Mouse (Mus musculus) ES-E14 (cell line): ENCODE results near the gene Gm9732. TPM values are rescaled to one million over a fixed set of nuclear protein-coding genes. Genes with fewer than 3 reads are reported as not detected.
"Not testable (repeated sequence)": the region's sequence is repeated elsewhere in the genome, so short reads cannot be mapped to it uniquely, and the experiment has no call there.

ENCODE experiments used
- DNase-seq: peaks from one replicate; pipeline ENCODE4 v3.0.0-alpha.2; 2013; ENCODE audit warnings: low read depth, low spot score
- H3K27ac ChIP-seq: 2 replicates; pipeline ENCODE4 v1.5.1; 2012; ENCODE audit warnings: low read depth, mild to moderate bottlenecking, low read length, moderate library complexity, mixed read lengths; ENCODE audit not compliant: poor library complexity, insufficient read depth, severe bottlenecking
- H3K36me3 ChIP-seq: 2 replicates; pipeline ENCODE4 v1.6.1; 2012; ENCODE audit warnings: mild to moderate bottlenecking, low read length, moderate library complexity, mixed read lengths; ENCODE audit not compliant: control insufficient read depth, poor library complexity, insufficient read depth, severe bottlenecking
- H3K4me1 ChIP-seq, 2 experiments: fragments of 150-350 bp in 1 of 2; sonication (generic) in 1 of 2; 2 replicates each; pipeline ENCODE4 v1.6.1; 2012; ENCODE audit warnings: low read length in 2 of 2, mild to moderate bottlenecking in 1 of 2, mixed read lengths in 1 of 2; ENCODE audit not compliant: control insufficient read depth in 2 of 2, insufficient read depth in 2 of 2, poor library complexity in 1 of 2
- H3K4me3 ChIP-seq, 2 experiments: fragments of 150-350 bp in 1 of 2; sonication (generic) in 1 of 2; 2 replicates each; pipeline ENCODE4 v1.5.1; 2012; ENCODE audit warnings: low read length in 2 of 2, low read depth in 1 of 2, mild to moderate bottlenecking in 1 of 2, mixed read lengths in 1 of 2; ENCODE audit not compliant: insufficient read depth in 1 of 2, poor library complexity in 1 of 2, severe bottlenecking in 1 of 2
- H3K9ac ChIP-seq: 2 replicates; pipeline ENCODE4 v1.6.1; 2012; ENCODE audit warnings: low read depth, mild to moderate bottlenecking, low read length, mixed read lengths; ENCODE audit not compliant: poor library complexity, insufficient read depth, severe bottlenecking
- H3K9me3 ChIP-seq: fragments of 150-350 bp; sonication (generic); 2 replicates; pipeline ENCODE4 v1.6.1; 2012; ENCODE audit warnings: low read depth, mild to moderate bottlenecking, low read length; ENCODE audit not compliant: control insufficient read depth, insufficient read depth
- in situ Hi-C, 2 experiments: fragments of 600-800 bp; cut with MboI; formaldehyde crosslinking; loops; one replicate each; pipeline ENCODE4 v1.15.1; 2025; ENCODE audit warnings: low sequenced_read_pairs in 2 of 2, inconsistent platforms in 1 of 2; ENCODE audit not compliant: unreplicated experiment in 2 of 2
- total RNA-seq: library from RNA; depleted of rRNA; stranded (reverse); fragments of 300-350 nt; gene quantifications from 2 replicates; pipeline ENCODE4 v1.2.3, GENCODE M21; 2012; rRNA removed

Gm9732 gene
- total RNA-seq, 1 experiment: 2.2 TPM

GRCm38 (mm10) chr14:43319516-43319915 is 44.7 kb downstream of the Gm9732 start:
- H3K4me1 ChIP-seq, in situ Hi-C loops: not testable (repeated sequence)

GRCm38 (mm10) chr14:43328603-43329002 is 53.8 kb downstream of the Gm9732 start:
- H3K4me3 ChIP-seq, in situ Hi-C loops, H3K36me3 ChIP-seq, H3K9ac ChIP-seq, H3K27ac ChIP-seq, DNase-seq, H3K9me3 ChIP-seq, H3K4me1 ChIP-seq: not testable (repeated sequence)

More at GRCm38 (mm10) chr14:43319516-43319915, 44.7 kb downstream of the Gm9732 start:
- not testable (repeated sequence) for DNase-seq, H3K36me3 ChIP-seq, H3K9me3 ChIP-seq, H3K27ac ChIP-seq, H3K9ac ChIP-seq, H3K4me3 ChIP-seq

GRCm38 (mm10) chr14:43331362-43331880 is 56.6 kb downstream of the Gm9732 start:
- DNase-seq, H3K4me3 ChIP-seq, H3K36me3 ChIP-seq, H3K9ac ChIP-seq, H3K9me3 ChIP-seq, in situ Hi-C loops, H3K27ac ChIP-seq, H3K4me1 ChIP-seq: not testable (repeated sequence)

- H3K36me3 ChIP-seq, H3K9ac ChIP-seq, H3K9me3 ChIP-seq, H3K4me3 ChIP-seq, H3K4me1 ChIP-seq, H3K27ac ChIP-seq, DNase-seq, in situ Hi-C loops: not testable (repeated sequence)
These were observed 62.8 kb downstream of the Gm9732 start for GRCm38 (mm10) chr14:43337646-43338045.

- H3K9ac ChIP-seq, H3K4me3 ChIP-seq, DNase-seq, H3K27ac ChIP-seq, in situ Hi-C loops, H3K9me3 ChIP-seq, H3K4me1 ChIP-seq, H3K36me3 ChIP-seq: not testable (repeated sequence)
These were observed 72.9 kb downstream of the Gm9732 start, which contains the start of gene 1700001F09Rik for GRCm38 (mm10) chr14:43347711-43348110. Gene 1700001F09Rik (minus strand): TSS chr14:43347811.

- in situ Hi-C loops, H3K4me1 ChIP-seq, H3K9me3 ChIP-seq, H3K4me3 ChIP-seq, H3K9ac ChIP-seq, H3K36me3 ChIP-seq, H3K27ac ChIP-seq, DNase-seq: not testable (repeated sequence)
These were observed 78.1 kb downstream of the Gm9732 start for GRCm38 (mm10) chr14:43352944-43353343.

Other genes starting within 250 kb of the Gm9732 start
- gene Gm8094, start 198.4 kb upstream of the Gm9732 start, total RNA-seq: 0.16 and 0.18 TPM in 2 replicates
- gene Gm8104, start 174.4 kb upstream of the Gm9732 start, total RNA-seq: 0.09 TPM in 1 of 2 replicates, not detected in the other
- gene Gm7233, start 95.2 kb upstream of the Gm9732 start, total RNA-seq: not detected in 2 replicates
- gene Gm8122, start 39.7 kb upstream of the Gm9732 start, total RNA-seq: not detected in 2 replicates
- gene Gm8126, start 16.4 kb upstream of the Gm9732 start, total RNA-seq: not detected in 2 replicates
- gene Gm8127, start 18.8 kb downstream of the Gm9732 start, total RNA-seq: not detected in 2 replicates
- not detected in 2 replicates for gene 1700001F09Rik, start 72.8 kb downstream of the Gm9732 start, total RNA-seq
- gene Gm8138, start 141.3 kb downstream of the Gm9732 start, total RNA-seq: not detected in 2 replicates